Mouse (Mus musculus) adrenal gland, postnatal 14 days (tissue): ENCODE data around the gene Gm36210. TPM values are rescaled to one million over a fixed set of nuclear protein-coding genes. Genes with fewer than 3 reads are reported as not detected.

Source experiments
- DNase-seq: peaks from one replicate; pipeline ENCODE4 v3.0.0; 2021; ENCODE audit warnings: mixed read lengths
- long read RNA-seq, 2 experiments: library from polyadenylated mRNA; stranded (forward); transcript quantifications; one replicate each; pipeline ENCODE4 v2.0.0; 2021
- total RNA-seq: library from RNA; stranded (reverse); gene quantifications from 2 replicates; pipeline ENCODE4 v1.2.3, GENCODE M21; 2021

Gene Gm36210
- total RNA-seq: 0.26 TPM in 1 of 2 replicates, not detected in the other
- long read RNA-seq, experiment 1: 0 reads
- long read RNA-seq, experiment 2, partial matches to known transcripts: 0 of 1 reads
- long read RNA-seq, experiment 2, other reads (novel, unspliced or antisense): 1 of 1 reads

GRCm38 (mm10) chr7:4906466-4906950 is at the start of gene Gm36210:
Gm36210 (minus strand) TSS chr7:4906516.
- no peak for DNase-seq

GRCm38 (mm10) chr7:4953815-4954445 is 47.6 kb upstream of the Gm36210 start:
- no peak for DNase-seq

GRCm38 (mm10) chr7:4950561-4951342 is 44.4 kb upstream of the Gm36210 start:
- DNase-seq: peak; percentile 68

GRCm38 (mm10) chr7:4948386-4948785 is 42.1 kb upstream of the Gm36210 start:
- no peak for DNase-seq

GRCm38 (mm10) chr7:4947855-4948254 is 41.5 kb upstream of the Gm36210 start:
- DNase-seq: peak; percentile 78

GRCm38 (mm10) chr7:4943223-4943815 is 37.0 kb upstream of the Gm36210 start:
- peak; percentile 96 for DNase-seq

- DNase-seq: no peak
Measured at GRCm38 (mm10) chr7:4942673-4943072, 36.4 kb upstream of the Gm36210 start.

GRCm38 (mm10) chr7:4940068-4940479 is 33.8 kb upstream of the Gm36210 start:
- peak; percentile 91 for DNase-seq

- DNase-seq: peak; percentile 87
Measured at GRCm38 (mm10) chr7:4938456-4938855, 32.1 kb upstream of the Gm36210 start.

GRCm38 (mm10) chr7:4937392-4937791 is 31.1 kb upstream of the Gm36210 start:
- DNase-seq: no peak

GRCm38 (mm10) chr7:4936832-4937231 is 30.5 kb upstream of the Gm36210 start:
- no peak for DNase-seq

GRCm38 (mm10) chr7:4934160-4934914 is 28.0 kb upstream of the Gm36210 start:
- no peak for DNase-seq

- DNase-seq: no peak
Measured at GRCm38 (mm10) chr7:4933103-4933502, 26.8 kb upstream of the Gm36210 start.

GRCm38 (mm10) chr7:4928323-4928722 is 22.0 kb upstream of the Gm36210 start:
- no peak for DNase-seq

GRCm38 (mm10) chr7:4927711-4928110 is 21.4 kb upstream of the Gm36210 start:
- DNase-seq: no peak

- DNase-seq: no peak
Measured at GRCm38 (mm10) chr7:4926849-4927248, 20.5 kb upstream of the Gm36210 start.

- peak; percentile 37 for DNase-seq
Measured at GRCm38 (mm10) chr7:4925441-4926381, 19.4 kb upstream of the Gm36210 start, which contains the start of gene Ssc5d. Ssc5d (plus strand) TSS chr7:4925785.

GRCm38 (mm10) chr7:4924891-4925301 is 18.6 kb upstream of the Gm36210 start:
- peak; percentile 50 for DNase-seq

- DNase-seq: no peak
Measured at GRCm38 (mm10) chr7:4924483-4924882, 18.2 kb upstream of the Gm36210 start.

GRCm38 (mm10) chr7:4923586-4924364 is 17.5 kb upstream of the Gm36210 start:
- DNase-seq: peak; percentile 83
